Mouse (Mus musculus) heart, postnatal 0 days (tissue): ENCODE results near the gene Kif5c.

ENCODE experiments used
- CTCF ChIP-seq: IDR thresholded peaks from 2 replicates; pipeline ENCODE4 v1.5.1; 2016; ENCODE audit warnings: antibody characterized with exemption, control low read depth, low read depth
- EP300 ChIP-seq: IDR thresholded peaks from 2 replicates; pipeline ENCODE4 v1.6.1; 2016; ENCODE audit warnings: antibody characterized with exemption, low read depth

GRCm38 (mm10) chr2:49711693-49712092 lies 92.6 kb downstream of the Kif5c start:
- TF ChIP-seq CTCF (no peak), EP300 (no peak)
